Mouse (Mus musculus) cerebellum, adult 11-12 months (tissue): ENCODE data around the gene Ifrd2.

ENCODE experiments used
- DNase-seq: peaks from one replicate; pipeline ENCODE4 v3.0.0; 2022

Gene Ifrd2

DNA sequence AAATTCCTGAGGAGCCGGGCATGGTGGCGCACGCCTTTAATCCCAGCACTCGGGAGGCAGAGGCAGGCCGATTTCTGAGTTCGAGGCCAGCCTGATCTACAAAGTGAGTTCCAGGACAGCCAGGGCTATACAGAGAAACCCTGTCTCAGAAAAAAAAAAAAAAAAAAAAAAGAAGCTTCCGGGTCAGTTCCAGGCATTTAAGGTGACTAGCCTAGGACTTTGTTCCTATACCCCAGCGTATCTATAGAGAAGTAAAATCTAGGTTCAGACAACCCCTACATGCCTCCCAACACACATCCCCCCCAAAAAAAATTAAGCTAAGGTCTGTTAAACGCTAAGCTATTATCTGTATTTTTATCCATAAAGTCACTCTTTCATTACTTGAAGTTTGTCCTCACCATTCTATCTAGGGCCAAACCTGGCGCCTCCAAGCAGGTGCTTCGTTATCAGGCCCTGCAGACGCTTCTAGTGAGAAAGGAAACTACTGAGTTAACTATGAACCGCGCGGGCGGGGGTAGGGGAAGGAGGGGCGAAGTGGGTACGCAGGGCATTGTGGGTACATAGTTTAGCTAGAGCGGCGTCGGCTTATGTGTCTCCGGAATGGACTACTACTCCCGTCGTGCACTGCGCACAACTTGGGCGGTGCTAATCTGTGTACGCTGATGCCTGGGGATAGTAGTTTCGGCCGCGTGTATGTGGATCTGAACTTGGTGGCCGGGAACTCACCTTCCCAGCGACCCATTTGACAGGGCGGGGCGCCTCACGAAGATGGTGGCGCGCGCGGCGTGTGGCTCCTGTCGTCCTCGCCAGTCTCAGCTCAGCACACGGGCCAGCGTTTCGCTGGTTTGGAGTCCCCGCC is at the start of gene Ifrd2:
Gene Ifrd2, plus strand, starts transcription at position 669 of the 859 bp plus-strand sequence.
- DNase-seq = peak; percentile 99

DNA sequence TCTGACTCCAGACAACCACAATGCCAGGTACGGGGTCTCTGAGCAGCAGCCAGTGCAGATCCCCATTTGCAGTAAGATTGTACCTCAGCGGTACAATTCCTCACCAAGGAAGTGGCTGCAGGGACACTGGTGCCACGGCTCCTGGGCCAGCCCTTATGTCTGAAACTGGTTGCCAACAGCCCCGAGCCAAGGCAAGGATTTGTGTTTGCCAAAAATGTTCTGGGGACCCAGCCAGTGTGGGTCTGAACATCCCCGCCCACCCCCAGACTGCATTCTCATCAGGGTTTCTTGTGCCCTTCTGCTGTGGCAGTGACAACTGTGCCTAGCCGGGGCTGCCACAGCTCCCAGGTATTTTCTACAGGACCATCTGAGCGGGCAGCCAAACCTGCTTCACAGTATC is 49.2 kb upstream of the Ifrd2 start:
- peak; percentile 67 for DNase-seq

- no peak for DNase-seq
Observed at GRCm38 (mm10) chr9:107538711-107539110, 48.7 kb upstream of the Ifrd2 start.

- peak; percentile 62 for DNase-seq
Observed at GRCm38 (mm10) chr9:107539940-107540339, 47.5 kb upstream of the Ifrd2 start.

DNA sequence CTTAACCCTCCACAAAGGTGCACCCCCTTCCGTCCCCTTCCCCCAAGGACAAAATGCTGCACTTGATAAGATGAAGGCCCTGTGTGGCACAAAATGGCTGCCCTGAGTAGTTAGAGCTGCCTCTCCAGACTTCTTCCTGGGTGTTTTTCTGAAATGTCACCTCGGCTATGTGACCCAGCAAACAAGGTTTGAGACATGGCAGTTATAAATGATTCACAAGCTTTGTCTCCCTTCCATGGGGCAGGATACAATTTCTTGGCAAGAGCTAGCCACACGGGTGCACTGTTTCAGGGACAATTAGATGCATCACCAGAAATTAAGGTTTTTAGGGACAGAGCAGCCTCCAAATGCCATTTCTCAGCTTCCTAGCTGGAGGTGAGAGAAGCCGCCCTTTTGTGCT is 47.0 kb upstream of the Ifrd2 start:
- DNase-seq = peak; percentile 39

DNA sequence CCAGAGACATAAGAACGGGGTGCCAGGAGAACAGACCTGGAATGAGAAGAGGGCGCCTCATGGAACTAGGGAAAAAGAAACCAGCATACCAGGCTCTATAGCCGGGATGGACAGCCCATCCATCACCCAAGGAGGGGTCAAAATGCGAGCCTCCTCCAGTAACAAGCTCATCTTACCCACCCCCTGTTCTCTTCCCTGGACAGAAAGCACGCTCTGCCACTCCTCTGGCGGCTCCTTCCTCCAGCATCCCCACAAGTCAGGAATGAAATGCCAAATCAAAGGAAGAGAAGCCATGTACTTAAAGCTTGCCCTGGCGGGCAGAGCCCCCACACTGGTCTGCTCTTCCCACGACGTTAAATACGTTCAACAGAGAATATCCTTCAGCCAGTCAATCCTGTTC is 46.4 kb upstream of the Ifrd2 start:
- no peak for DNase-seq

- peak; percentile 93 for DNase-seq
Observed at GRCm38 (mm10) chr9:107541474-107542351, 45.7 kb upstream of the Ifrd2 start, which contains the start of the genes Cyb561d2 and Nprl2. Cyb561d2 (minus strand) TSS chr9:107542193. Nprl2 (plus strand) TSS chr9:107542226.

DNA sequence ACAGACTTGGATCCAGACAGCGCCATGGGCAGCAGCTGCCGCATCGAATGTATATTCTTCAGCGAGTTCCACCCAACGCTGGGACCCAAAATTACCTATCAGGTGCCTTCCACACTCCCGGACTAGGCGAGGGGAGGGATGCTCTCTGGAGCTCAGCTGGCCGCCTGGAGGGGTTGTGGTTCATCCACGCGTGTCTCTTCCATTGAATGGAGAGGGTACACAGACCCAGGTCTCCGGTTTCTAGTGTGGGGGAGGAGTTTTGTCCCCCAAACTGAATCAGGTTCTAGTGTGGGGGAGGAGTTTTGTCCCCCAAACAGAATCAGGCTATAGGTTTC is 45.1 kb upstream of the Ifrd2 start:
- no peak for DNase-seq

DNA sequence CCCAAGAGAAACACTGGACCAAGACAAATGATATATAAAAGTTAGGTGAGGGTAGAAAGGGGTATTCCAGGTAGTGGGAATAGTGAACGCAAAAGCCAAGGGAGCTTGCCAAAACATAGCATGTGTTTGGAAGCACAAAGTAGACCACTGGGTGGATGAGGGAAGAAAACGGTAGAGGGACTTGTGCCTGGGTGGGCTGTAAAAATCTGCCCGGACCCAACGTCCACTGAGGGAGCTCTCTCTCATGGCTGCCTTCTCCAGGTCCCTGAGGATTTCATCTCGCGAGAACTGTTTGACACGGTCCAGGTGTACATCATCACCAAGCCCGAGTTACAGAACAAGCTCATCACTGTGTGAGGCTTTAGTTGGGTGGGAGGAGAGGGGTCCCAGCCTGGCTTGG is 44.7 kb upstream of the Ifrd2 start:
- DNase-seq = peak; percentile 66

GRCm38 (mm10) chr9:107543299-107543698 is 44.1 kb upstream of the Ifrd2 start:
- DNase-seq = peak; percentile 53

DNA sequence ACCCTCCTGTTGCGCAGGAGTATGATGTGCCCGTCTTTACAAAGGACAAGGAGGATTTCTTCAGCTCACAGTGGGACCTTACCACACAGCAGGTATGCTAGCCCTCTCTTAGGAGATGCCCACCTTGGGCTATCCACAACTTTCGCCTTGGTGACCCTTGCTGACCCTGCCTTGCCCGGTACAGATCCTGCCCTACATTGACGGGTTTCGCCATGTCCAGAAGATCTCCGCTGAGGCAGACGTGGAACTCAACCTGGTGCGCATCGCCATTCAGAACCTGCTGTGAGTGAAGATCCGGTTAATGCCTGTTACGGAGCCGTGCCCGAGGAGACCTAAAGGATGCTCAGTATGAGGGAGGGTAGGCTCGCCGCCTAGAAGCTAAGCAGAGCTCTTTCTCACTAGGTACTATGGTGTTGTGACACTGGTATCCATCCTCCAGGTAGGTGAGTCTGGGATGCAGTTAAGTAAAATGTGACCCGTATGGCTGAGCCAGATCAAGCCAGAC is 43.2 kb upstream of the Ifrd2 start:
- no peak for DNase-seq

- DNase-seq = no peak
Observed at GRCm38 (mm10) chr9:107544729-107545128, 42.7 kb upstream of the Ifrd2 start.

GRCm38 (mm10) chr9:107545199-107545598 is 42.2 kb upstream of the Ifrd2 start:
- no peak for DNase-seq

DNA sequence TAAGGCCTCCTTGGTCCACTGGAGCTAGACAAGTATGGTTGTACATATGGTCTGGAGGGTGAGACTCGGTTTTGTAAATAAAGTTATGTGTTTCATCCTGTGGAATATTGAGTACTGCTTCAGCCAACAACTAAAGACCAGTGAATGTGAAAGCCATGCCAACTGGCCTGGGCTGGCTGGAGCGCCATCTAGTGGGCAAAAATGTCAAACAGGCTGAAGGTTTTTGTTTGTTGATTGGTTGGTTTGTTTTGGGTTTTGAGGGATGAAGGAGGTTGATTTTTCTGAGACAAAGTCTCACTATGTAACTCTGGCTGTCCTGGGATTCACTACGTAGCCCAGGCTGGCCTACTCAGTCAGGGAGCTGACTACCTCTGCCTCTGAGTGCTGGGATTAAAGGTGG is 41.8 kb upstream of the Ifrd2 start:
- DNase-seq = no peak

DNA sequence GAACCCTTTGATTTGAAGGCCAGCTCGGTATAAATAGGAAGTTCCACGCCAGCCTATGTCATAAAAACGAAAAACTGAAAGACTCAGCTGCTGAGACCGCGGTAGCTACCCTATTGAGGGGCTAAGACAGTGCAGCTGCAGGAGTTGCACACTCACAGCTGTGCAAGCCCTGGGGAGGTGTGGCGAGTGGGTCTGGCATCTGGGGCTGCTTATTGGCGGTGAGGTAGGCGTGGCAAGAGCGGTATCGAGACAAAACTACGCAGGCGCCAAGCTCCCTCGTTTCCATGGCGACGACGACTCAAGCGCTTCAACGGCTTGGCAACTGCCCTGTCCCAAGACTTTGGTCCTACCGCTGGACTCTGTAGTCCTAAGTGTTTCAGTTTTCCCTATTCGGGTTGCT is 40.4 kb upstream of the Ifrd2 start, which contains the start of gene Zmynd10:
Gene Zmynd10, plus strand, starts transcription at position 273 of the 400 bp plus-strand sequence.
- DNase-seq = no peak

GRCm38 (mm10) chr9:107547957-107548356 is 39.5 kb upstream of the Ifrd2 start:
- DNase-seq = no peak

GRCm38 (mm10) chr9:107548820-107549219 is 38.6 kb upstream of the Ifrd2 start:
- no peak for DNase-seq

DNA sequence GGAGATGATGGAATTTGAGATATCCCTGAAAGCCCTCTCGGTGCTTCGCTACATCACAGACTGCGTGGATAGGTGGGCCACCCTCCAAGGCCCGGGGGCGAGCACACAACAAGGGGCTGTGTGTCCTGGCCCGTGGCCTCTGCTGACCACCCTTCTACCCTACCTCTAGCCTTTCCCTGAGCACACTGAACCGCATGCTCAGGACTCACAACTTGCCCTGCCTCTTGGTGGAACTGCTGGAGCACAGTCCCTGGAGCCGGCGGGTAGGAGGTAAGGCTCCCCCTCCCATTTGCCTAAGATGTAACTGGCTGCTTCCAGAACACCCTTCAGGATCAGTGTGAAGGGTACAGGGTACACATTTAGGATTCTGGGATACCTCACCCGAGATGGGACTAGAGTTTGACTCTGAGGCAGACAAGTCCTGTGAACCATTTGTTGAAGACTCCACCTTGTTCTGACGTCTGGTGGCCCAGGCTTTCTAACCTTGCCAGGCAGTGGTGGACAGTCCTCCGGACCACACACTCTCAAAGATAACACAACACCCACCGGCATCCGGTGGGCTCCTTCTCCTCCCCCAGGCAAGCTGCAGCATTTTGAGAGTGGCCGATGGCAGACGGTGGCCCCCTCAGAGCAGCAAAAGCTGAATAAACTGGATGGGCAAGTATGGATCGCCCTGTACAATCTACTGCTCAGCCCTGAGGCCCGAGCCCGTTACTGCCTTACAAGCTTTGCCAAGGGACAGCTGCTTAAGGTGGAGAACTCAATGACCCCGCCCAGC is 38.0 kb upstream of the Ifrd2 start:
- no peak for DNase-seq

DNA sequence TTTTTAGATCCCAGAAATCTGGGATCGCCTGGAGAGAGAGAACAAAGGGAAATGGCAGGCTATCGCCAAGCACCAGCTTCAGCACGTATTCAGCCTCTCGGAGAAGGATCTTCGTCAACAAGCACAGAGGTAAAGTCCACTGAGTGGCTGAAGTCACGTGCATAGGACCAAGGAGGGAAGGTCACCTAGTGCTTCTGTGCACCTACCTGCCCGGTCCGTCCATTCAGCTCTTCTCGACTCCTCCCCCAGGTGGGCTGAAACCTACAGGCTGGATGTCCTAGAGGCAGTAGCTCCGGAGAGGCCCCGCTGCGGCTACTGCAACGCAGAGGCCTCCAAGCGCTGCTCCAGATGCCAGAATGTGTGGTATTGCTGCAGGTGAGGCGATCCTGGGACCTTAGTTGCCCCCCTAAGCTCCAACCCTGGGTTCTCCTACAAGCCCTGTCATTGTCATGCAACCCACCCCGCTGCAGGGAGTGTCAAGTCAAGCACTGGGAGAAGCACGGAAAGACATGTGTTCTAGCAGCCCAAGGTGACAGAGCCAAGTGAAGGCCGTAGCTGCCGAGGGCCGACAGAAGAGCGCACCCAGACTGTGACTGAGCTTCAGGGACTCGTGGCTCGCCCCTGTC is 36.8 kb upstream of the Ifrd2 start:
- no peak for DNase-seq

DNA sequence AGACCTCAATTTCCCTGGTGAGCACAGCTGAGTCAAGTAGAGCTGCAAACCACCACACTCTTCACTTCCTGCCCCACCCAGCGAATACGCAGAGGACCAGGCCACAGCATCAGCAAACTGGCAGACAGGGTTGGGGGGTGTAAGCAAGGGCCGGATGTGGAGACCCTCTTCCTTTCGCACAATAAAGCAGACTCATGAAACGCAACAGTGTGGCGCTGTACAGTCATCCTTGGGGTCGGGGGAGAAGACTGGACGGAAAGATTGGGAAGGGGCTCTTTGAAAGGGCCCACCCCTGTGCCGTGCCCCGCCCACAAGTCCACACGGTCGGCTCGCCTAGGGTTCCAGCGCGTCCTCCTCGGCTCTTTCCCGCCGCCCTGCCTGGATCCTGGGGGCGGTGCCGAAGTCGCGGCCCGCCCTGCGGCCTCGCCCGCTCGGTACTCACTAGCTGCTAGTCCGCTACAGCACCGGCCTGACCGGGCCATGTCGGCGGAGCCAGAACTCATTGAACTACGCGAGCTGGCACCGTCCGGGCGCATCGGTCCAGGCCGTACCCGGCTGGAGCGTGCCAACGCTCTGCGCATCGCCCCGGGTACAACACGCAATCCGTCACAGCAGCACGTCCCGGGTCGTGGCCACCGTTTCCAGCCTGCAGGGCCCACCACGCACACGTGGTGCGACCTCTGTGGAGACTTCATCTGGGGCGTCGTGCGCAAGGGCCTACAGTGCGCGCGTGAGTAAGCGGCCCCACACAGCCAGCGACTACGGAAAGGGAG is 36.1 kb upstream of the Ifrd2 start, which contains the start of gene Rassf1:
Gene Rassf1, plus strand, starts transcription at position 439 of the 773 bp plus-strand sequence.
- no peak for DNase-seq

GRCm38 (mm10) chr9:107551890-107552355 is 35.5 kb upstream of the Ifrd2 start:
- DNase-seq = no peak
